Mouse (Mus musculus) stomach, embryonic 16.5 days (tissue): ENCODE data around the gene Mcm5. TPM values are rescaled to one million over a fixed set of nuclear protein-coding genes. Genes with fewer than 3 reads are reported as not detected.

ENCODE experiments used
- ATAC-seq: fragments of 200-750 bp; cut with Nextera tagmentation; 2 replicates; pipeline ENCODE4 v1.8.0; 2017; ENCODE audit warnings: moderate number of reproducible peaks, moderate TSS enrichment; ENCODE audit not compliant: insufficient read depth, low FRiP score
- H3K27ac ChIP-seq: fragments of 300-500 bp; sonication (generic); 2 replicates; pipeline ENCODE4 v1.5.1; 2014; ENCODE audit warnings: low read length
- H3K27me3 ChIP-seq: fragments of 300-500 bp; sonication (generic); 2 replicates; pipeline ENCODE4 v1.6.1; 2014; ENCODE audit warnings: low read length, control low read depth, mixed read lengths; ENCODE audit not compliant: control insufficient read depth, insufficient read depth
- H3K36me3 ChIP-seq: fragments of 300-500 bp; sonication (generic); 2 replicates; pipeline ENCODE4 v1.6.1; 2014; ENCODE audit warnings: low read length; ENCODE audit not compliant: control insufficient read depth, insufficient read depth
- H3K4me1 ChIP-seq: fragments of 300-500 bp; sonication (generic); 2 replicates; pipeline ENCODE4 v1.6.1; 2014; ENCODE audit warnings: low read length, control low read depth, mixed read lengths; ENCODE audit not compliant: control insufficient read depth, insufficient read depth
- H3K4me2 ChIP-seq: fragments of 300-500 bp; sonication (generic); 2 replicates; pipeline ENCODE4 v1.6.1; 2014; ENCODE audit warnings: low read depth, low read length, mixed read lengths
- H3K4me3 ChIP-seq: fragments of 300-500 bp; sonication (generic); replicated peaks from 2 replicates; pipeline ENCODE4 v1.5.1; 2014; ENCODE audit warnings: mild to moderate bottlenecking, low read length
- H3K9ac ChIP-seq: fragments of 300-500 bp; sonication (generic); 2 replicates; pipeline ENCODE4 v1.6.1; 2014; ENCODE audit warnings: low read length
- H3K9me3 ChIP-seq: fragments of 300-500 bp; sonication (generic); replicated peaks from 2 replicates; pipeline ENCODE4 v1.6.1; 2016; ENCODE audit warnings: low read length, control low read depth; ENCODE audit not compliant: control insufficient read depth
- WGBS: fragments of 180-500 bp; shearing (Covaris S2); extraction: QIAGEN DNeasy Blood & Tissue Kit; methylation state at CpG from one replicate; pipeline ENCODE4 v1.1.7; 2014; 5-methylcytosine and 5-hydroxymethylcytosine counted together
- polyA plus RNA-seq: library from polyadenylated mRNA; unstranded; fragments of >200 nt; fragmentation: Nextera tagmentation; extraction: Ambion mirVana; gene quantifications from 2 replicates; pipeline ENCODE4 v1.2.1, GENCODE M21; 2015

Gene Mcm5
- polyA plus RNA-seq, 1 experiment from 2014 or later, result 112 TPM

DNA sequence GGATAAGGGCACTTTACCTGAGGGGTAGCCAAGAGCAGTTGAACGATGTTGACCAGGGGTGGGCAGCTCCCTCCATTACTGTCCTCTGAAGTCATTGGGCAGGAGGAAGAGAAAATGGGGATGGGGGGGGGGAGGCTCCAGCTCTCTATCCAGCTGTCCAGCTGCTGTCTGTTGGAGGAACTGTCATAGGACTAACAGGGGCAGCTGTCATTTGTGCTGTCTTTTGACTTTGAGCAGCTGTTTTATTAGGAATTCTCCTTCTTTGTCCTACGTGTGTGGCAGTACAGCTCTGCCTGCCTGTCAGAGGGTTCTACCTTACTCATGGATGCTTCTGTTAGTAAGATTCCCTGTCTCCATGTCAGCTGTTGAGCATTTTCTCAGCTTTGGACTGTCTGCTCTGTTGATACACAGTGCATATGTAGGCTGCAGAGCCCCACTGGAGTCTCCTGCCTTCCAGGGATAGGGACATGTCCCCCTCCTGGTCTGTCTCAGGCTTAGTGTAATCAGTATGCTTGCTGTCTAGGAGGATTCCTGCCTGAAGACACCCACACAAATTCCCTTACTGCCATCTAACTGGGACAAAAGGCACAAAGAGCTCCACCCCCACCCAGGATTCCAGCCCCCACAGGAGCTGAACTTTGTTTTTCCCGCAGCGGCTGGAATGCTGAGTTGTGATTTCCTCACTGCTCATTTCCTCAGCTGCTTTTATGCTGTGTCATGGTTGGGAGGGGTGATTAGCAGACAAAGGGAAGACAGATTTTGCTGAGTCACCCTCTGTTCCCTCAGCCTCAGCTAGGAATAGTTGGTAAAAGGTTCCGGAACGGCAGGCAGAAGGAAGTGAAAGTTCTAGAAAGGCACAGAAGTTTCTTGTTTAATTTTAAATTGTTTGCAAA lies 20.1 kb upstream of the Mcm5 start:
- no peaks in the 10 kb centered on the region for H3K27me3 ChIP-seq
- peaks cover 15% of the 10 kb centered on the region for H3K4me1 ChIP-seq
- peak overlapping the region; percentile 91 for H3K27ac ChIP-seq
- peak overlapping the region; percentile 16 for H3K4me3 ChIP-seq
- H3K9me3 ChIP-seq, result no peaks in the 10 kb centered on the region
- ATAC-seq, result peak; percentile 71
- peak overlapping the region; percentile 64 for H3K9ac ChIP-seq
- 5% methylated on average over 6 of the region's 6 CpGs for WGBS
- H3K4me2 ChIP-seq, result peak overlapping the region; percentile 61
- no peaks in the 10 kb centered on the region for H3K36me3 ChIP-seq

DNA sequence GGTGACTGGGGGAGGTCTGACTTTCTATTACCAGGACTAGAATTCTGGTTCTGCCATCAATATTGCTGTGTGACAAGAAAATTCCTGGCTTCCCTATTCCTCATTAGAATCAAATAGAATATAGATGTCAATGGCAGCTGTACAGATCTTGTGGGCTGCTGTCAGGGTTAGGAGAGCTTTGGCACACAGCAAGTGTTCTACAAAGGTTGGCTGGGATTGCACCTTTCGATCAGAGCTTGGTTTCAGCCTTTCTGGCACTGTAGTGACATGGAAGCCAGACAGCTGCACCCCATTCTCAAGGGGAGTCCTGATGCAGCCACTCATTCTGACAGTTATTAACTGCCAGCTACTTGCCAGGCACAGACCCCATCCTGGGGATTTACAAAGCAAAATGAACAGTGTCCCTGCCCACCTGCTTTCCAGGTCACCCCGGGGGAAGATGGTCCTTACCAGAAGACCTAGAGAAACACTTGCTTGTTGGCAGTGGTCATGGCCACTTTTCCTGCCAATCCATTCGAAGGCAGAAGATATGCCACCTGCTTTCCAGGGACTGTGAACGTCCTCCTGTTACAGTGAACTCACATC lies 18.5 kb upstream of the Mcm5 start:
- ATAC-seq, result no peak
- 0 out of 2 replicates have a peak overlapping the region, but pooled peaks have one; percentile 91 for H3K27ac ChIP-seq
- H3K9me3 ChIP-seq, result no peaks in the 10 kb centered on the region
- peaks cover 15% of the 10 kb centered on the region for H3K4me1 ChIP-seq
- no peaks in the 10 kb centered on the region for H3K36me3 ChIP-seq
- no peaks in the 10 kb centered on the region for H3K27me3 ChIP-seq
- 80% methylated on average over 4 of the region's 4 CpGs for WGBS
- H3K4me3 ChIP-seq, result no peak overlapping the region
- no peak overlapping the region for H3K9ac ChIP-seq
- H3K4me2 ChIP-seq, result no peak overlapping the region

DNA sequence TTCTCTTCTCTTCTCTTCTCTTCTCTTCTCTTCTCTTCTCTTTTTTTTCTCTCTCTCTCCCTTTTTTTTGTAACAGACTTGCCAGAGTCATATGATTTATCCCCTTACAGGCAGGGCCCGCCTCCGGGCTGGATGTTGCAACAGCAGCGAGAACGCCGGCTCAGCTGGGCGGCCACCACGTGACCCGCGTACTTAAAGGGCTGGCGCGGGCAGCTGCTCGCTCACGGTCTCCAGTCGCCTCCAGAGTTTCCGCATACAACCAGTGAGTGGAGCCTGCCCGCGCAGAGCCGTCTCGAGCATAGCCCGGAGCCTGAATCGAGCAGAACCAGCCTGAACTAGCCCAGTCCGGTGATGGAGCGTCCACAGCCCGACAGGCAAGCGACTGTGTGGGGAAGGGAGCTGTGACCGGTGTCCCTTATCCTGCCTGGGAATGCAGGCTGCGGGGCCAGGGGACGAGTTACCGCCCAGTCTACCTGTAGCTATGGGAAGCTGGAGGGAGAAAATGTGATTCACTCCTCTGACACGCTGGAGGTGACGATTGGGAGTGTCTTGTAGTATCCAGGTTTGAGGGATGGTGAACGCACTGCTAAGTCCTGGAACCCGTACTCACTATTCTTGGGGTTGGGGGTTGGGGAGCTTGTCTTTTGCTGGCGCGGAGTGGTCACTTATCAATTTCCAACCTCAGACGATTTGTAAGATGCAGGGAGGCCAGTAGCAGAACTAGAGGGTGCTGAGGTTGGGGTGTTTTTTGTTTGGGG lies 15.8 kb upstream of the Mcm5 start, which contains the start of gene Hmox1:
Gene Hmox1 (plus strand): TSS at position 223 of the 758 bp plus-strand sequence.
- WGBS, result 1% methylated on average over 36 of the region's 36 CpGs
- H3K4me2 ChIP-seq, result peak within 1 kb of the TSS; percentile 88
- no peaks in the 10 kb centered on the region for H3K27me3 ChIP-seq
- peaks cover 15% of the 10 kb centered on the region for H3K4me1 ChIP-seq
- ATAC-seq, result peak; percentile 91
- peak within 1 kb of the TSS; percentile 71 for H3K4me3 ChIP-seq
- peak within 1 kb of the TSS; percentile 80 for H3K27ac ChIP-seq
- H3K9ac ChIP-seq, result peak within 1 kb of the TSS; percentile 81
- no peaks in the 10 kb centered on the region for H3K9me3 ChIP-seq
- no peaks in the 10 kb centered on the region for H3K36me3 ChIP-seq

DNA sequence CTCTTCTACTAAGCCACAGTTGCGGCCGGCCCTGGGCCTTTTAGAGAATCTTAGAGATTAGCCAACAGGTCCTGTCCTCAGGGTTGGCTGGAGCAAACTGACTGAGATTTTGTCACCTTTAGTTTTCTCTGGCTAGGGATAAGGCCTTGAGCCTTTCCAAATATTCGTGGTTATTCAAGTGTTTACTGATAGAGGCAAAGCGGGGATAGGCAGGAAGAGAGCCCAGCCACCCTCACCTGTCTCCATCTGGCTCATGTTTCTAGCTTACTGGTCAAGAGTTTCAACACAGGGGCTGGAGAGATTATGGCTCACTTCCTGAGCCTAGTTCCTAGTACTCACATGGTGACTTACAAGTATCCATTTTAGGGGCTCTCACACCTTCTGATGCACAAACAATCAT lies 6.4 kb upstream of the Mcm5 start:
- no peak for ATAC-seq
- 82% methylated on average over 4 of the region's 4 CpGs for WGBS

DNA sequence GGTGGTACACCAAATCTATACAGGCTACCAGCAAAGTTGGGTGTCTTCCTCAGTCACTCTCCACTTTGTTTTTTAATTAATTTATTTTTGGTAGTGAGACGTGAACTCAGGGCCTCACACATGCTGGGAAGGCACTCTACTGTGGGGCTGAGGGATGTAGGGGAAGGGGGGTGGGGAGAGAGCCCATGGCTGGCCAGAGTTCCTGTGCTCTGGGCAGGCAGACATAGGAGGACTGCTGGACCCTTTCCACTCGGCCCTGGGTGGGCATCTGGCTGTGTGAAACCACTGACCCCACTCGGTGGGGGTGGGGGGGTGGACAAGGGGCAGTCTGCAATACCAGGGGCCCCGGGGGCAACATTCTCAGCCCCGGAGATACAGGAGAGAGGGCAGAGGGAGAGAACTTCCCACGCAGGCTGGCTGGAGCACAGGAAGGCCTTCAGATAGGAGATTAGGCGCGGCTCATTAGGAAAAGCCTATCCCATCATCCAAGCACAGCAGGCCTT lies 5.9 kb upstream of the Mcm5 start:
- 60% methylated on average over 8 of the region's 8 CpGs for WGBS
- Histone ChIP-seq H3K9ac (no peak overlapping the region), H3K27me3 (no peaks in the 10 kb centered on the region), H3K36me3 (no peaks in the 10 kb centered on the region), H3K4me2 (no peak overlapping the region), H3K4me1 (no peaks in the 10 kb centered on the region), H3K27ac (no peak overlapping the region), H3K9me3 (no peaks in the 10 kb centered on the region), H3K4me3 (no peak overlapping the region)
- no peak for ATAC-seq

More for the DNA sequence above, 6.4 kb upstream of the Mcm5 start:
- no peak overlapping the region for H3K27ac ChIP-seq
- H3K27me3 ChIP-seq, result no peaks in the 10 kb centered on the region
- no peaks in the 10 kb centered on the region for H3K4me1 ChIP-seq
- H3K4me2 ChIP-seq, result no peak overlapping the region
- H3K36me3 ChIP-seq, result no peaks in the 10 kb centered on the region
- H3K9me3 ChIP-seq, result no peaks in the 10 kb centered on the region
- no peak overlapping the region for H3K4me3 ChIP-seq
- no peak overlapping the region for H3K9ac ChIP-seq

DNA sequence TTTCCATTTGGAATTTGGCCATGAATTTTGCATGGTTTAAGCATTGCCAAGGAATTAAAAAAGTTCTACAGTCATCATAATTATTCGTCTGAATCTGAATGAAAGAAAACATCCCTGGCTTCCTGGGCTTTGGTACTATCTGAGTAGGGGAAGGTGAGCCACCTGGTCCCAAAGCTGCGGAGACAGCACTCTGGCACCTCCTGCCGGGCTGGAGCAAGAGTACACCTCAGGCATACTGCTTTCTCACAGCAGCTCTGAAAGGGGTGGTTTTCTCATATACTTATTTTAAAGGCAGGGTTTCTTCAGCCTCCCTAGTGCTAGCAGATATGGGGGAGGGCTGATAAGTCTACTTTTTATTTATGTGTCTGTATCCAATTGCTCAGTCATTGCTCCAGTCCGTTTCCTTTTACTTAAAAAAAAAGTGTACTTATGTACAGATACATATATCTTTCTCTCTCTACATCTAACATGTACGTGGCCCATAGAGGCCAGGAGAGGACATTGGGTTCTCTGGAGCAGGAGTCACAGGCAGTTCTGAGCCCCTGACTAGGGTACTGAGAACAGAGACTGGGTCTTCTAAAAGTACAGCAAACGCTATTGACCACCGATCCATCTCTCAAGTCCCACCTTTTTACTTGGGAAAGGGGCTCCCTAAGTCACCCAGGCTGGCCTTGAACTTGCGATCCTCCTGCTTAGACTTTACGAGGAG lies 688 bp upstream of the Mcm5 start:
- peak; percentile 81 for ATAC-seq
- Histone ChIP-seq H3K4me2 (peak overlapping the region; percentile 76), H3K27ac (peak overlapping the region; percentile 86), H3K4me1 (peaks cover 16% of the 10 kb centered on the region), H3K36me3 (peaks cover 11% of the 10 kb centered on the region; the same call in 1 of the 2 replicates), H3K27me3 (no peaks in the 10 kb centered on the region), H3K9me3 (no peaks in the 10 kb centered on the region), H3K4me3 (peak overlapping the region; percentile 91), H3K9ac (peak overlapping the region; percentile 94)
- under 1% methylated on average over 9 of the region's 9 CpGs for WGBS

DNA sequence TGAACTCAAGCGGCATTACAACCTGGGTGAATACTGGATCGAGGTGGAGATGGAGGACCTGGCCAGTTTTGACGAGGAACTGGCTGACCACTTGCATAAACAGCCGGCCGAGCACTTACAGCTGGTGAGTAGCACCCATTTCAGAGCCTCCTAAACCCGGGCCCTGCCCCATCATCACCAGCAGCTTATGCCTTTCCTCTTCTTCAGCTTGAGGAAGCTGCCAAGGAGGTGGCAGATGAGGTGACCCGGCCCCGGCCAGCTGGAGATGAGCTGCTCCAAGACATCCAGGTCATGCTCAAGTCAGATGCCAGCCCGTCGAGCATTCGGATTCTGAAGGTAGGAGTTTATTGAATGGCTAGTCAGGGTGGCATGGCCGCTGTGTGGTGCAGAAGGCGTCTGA lies 724 bp downstream of the Mcm5 start:
- Histone ChIP-seq H3K9ac (peak overlapping the region; percentile 86), H3K27me3 (no peaks in the 10 kb centered on the region), H3K4me3 (peak overlapping the region; percentile 91), H3K4me2 (peak overlapping the region; percentile 86), H3K36me3 (peaks cover 19% of the 10 kb centered on the region; the same call in 1 of the 2 replicates), H3K27ac (no peak overlapping the region), H3K9me3 (no peaks in the 10 kb centered on the region), H3K4me1 (peaks cover 16% of the 10 kb centered on the region)
- no peak for ATAC-seq
- 8% methylated on average over 13 of the region's 13 CpGs for WGBS

DNA sequence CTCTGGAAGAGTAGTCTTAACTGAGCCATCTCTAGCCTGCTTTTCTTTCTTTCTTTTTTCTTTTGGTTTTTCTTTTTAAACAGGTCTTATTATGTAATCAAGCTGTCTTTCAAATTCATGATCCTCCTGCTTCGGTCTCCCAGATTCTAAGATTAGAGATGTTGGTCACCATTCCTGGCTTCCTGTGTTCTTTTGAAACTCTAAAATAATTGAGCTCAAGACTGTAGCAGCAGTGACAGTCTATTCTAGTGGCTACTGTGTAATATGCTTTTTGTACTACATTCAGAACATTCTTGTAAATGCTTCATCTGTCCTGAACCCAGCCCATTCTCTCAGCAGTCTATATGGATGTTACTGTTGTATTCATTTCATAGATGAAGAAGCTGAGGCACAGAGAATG lies 9.1 kb downstream of the Mcm5 start:
- no peak overlapping the region for H3K9ac ChIP-seq
- no peak overlapping the region for H3K27ac ChIP-seq
- H3K4me1 ChIP-seq, result no peaks in the 10 kb centered on the region
- no peak overlapping the region for H3K4me2 ChIP-seq
- H3K27me3 ChIP-seq, result no peaks in the 10 kb centered on the region
- WGBS, result 95% methylated on average over 1 of the region's 1 CpGs
- H3K36me3 ChIP-seq, result peaks cover 44% of the 10 kb centered on the region
- no peak overlapping the region for H3K4me3 ChIP-seq
- no peak for ATAC-seq
- no peaks in the 10 kb centered on the region for H3K9me3 ChIP-seq
